Mouse (Mus musculus) liver, embryonic 14.5 days (tissue): Measurements from ENCODE around the gene Wnk2. TPM values are rescaled to one million over a fixed set of nuclear protein-coding genes. Genes with fewer than 3 reads are reported as not detected.

Experiments
- ATAC-seq: fragments of 200-750 bp; cut with Nextera tagmentation; 2 replicates; pipeline ENCODE4 v1.8.0; 2017; ENCODE audit warnings: moderate number of reproducible peaks, mild to moderate bottlenecking, moderate library complexity; ENCODE audit not compliant: insufficient read depth
- DNase-seq, 3 experiments: peaks; one replicate each; pipeline ENCODE4 v3.0.0-alpha.2; 2012 to 2013; ENCODE audit warnings: low read depth in 3 of 3, low spot score in 3 of 3
- H3K27ac ChIP-seq: fragments of 300-500 bp; sonication (generic); 2 replicates; pipeline ENCODE4 v1.5.1; 2014; ENCODE audit warnings: moderate library complexity, mild to moderate bottlenecking, control low read depth, inconsistent platforms
- H3K27me3 ChIP-seq: fragments of 300-500 bp; sonication (generic); 2 replicates; pipeline ENCODE4 v1.6.1; 2014; ENCODE audit warnings: mild to moderate bottlenecking, low read length, moderate library complexity; ENCODE audit not compliant: control insufficient read depth, insufficient read depth
- H3K36me3 ChIP-seq: fragments of 300-500 bp; sonication (generic); replicated peaks from 2 replicates; pipeline ENCODE4 v1.6.1; 2014; ENCODE audit warnings: low read depth; ENCODE audit not compliant: control insufficient read depth, insufficient read depth
- H3K4me1 ChIP-seq, 2 experiments: fragments of 200-500 bp in 1 of 2; fragments of 300-500 bp in 1 of 2; sonication (generic) in 1 of 2; replicated peaks; 2 replicates each; pipeline ENCODE4 v1.6.1; 2012 to 2014; ENCODE audit warnings: antibody characterized with exemption in 1 of 2, inconsistent platforms in 1 of 2, low read length in 1 of 2; ENCODE audit not compliant: control insufficient read depth in 2 of 2, insufficient read depth in 2 of 2
- H3K4me2 ChIP-seq: fragments of 300-500 bp; sonication (generic); 2 replicates; pipeline ENCODE4 v1.6.1; 2014; ENCODE audit warnings: low read depth, mild to moderate bottlenecking, control low read depth, moderate library complexity
- H3K4me3 ChIP-seq, 2 experiments: fragments of 200-500 bp in 1 of 2; fragments of 300-500 bp in 1 of 2; sonication (generic) in 1 of 2; 2 replicates each; pipeline ENCODE4 v1.5.1; 2012 to 2014; ENCODE audit warnings: low read depth in 2 of 2, low read length in 2 of 2, mild to moderate bottlenecking in 2 of 2, control low read depth in 1 of 2, inconsistent platforms in 1 of 2, moderate library complexity in 1 of 2; ENCODE audit not compliant: insufficient read depth in 1 of 2
- H3K9ac ChIP-seq: fragments of 300-500 bp; sonication (generic); replicated peaks from 2 replicates; pipeline ENCODE4 v1.6.1; 2014; ENCODE audit warnings: mild to moderate bottlenecking, control low read depth, moderate library complexity
- H3K9me3 ChIP-seq: fragments of 300-500 bp; sonication (generic); 2 replicates; pipeline ENCODE4 v1.6.1; 2016; ENCODE audit warnings: low read length, mixed read lengths; ENCODE audit not compliant: control insufficient read depth
- CTCF ChIP-seq: IDR thresholded peaks from 2 replicates; pipeline ENCODE4 v1.5.1; 2016; ENCODE audit warnings: antibody characterized with exemption, low read depth, control low read depth
- EP300 ChIP-seq: IDR thresholded peaks from 2 replicates; pipeline ENCODE4 v1.6.1; 2016; ENCODE audit warnings: antibody characterized with exemption, low read depth
- WGBS: fragments of 180-500 bp; shearing (Covaris S2); extraction: QIAGEN DNeasy Blood & Tissue Kit; methylation state at CpG from one replicate; pipeline ENCODE4 v1.1.7; 2014; ENCODE audit not compliant: insufficient replicate concordance; 5-methylcytosine and 5-hydroxymethylcytosine counted together
- polyA plus RNA-seq, 2 experiments: library from polyadenylated mRNA; depleted of rRNA in 1 of 2; stranded (reverse) in 1 of 2; unstranded in 1 of 2; fragments of >200 nt; fragmentation: Nextera tagmentation in 1 of 2; extraction: Ambion mirVana in 1 of 2; gene quantifications; 2 replicates each; pipeline versions ENCODE4 v1.2.1 to v1.2.3; 2012 to 2014

Wnk2 gene
- polyA plus RNA-seq, 2 experiments = 0.05 to 0.13 TPM

DNA sequence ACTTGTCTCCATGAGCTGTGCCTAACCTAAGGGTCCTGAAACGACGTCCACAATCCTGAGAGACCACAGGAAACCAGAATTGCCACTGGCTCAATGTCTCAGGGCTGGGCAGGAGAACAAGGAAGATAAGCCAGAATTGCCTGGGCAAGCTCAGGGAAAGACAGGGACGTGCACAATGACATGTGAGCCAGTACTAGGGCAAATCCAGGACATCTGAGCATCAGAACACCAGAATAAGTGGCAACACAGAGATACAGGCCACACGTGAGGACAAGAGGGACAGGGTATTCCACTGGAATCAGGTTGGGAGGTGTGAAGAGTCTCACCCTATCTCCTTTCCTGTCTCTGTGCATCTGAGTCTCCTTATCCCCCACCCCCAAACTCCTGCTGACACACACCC is 61.4 kb downstream of the Wnk2 start:
- Histone ChIP-seq H3K4me3 (no peak overlapping the region), H3K9me3 (no peaks in the 10 kb centered on the region), H3K4me2 (no peak overlapping the region), H3K9ac (no peak overlapping the region), H3K27ac (no peak overlapping the region), H3K36me3 (no peaks in the 10 kb centered on the region), H3K4me1 (no peaks in the 10 kb centered on the region), H3K27me3 (no peaks in the 10 kb centered on the region)
- DNase-seq = no peak
- no peak for TF ChIP-seq CTCF
- WGBS = 31% methylated on average over 4 of the region's 4 CpGs
- ATAC-seq = no peak

DNA sequence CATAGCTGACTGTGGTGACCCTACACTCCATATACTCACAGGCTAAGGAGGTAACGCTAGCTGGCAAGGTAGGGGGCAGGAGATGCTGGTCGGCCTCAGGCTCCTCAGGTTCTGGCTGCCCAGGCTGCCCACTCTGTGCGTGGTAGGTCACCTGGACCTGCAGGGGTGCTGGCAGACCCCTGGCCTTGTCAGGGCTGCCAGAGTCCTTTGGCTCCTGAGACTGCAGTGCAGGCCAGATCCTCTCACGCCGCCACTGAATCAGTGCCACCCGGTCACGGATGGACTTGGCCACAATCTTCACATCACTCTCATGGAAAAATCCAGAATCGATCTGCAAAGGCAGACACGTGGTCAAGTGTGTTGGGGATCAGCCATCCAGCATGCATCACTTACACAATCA is 62.6 kb downstream of the Wnk2 start:
- no peak overlapping the region for H3K4me3 ChIP-seq
- WGBS = 72% methylated on average over 9 of the region's 9 CpGs
- no peak overlapping the region for H3K27ac ChIP-seq
- no peaks in the 10 kb centered on the region for H3K27me3 ChIP-seq
- H3K9ac ChIP-seq = no peak overlapping the region
- no peaks in the 10 kb centered on the region for H3K9me3 ChIP-seq
- no peaks in the 10 kb centered on the region for H3K4me1 ChIP-seq
- DNase-seq (no peak), ATAC-seq (no peak)
- no peaks in the 10 kb centered on the region for H3K36me3 ChIP-seq
- no peak for TF ChIP-seq CTCF
- no peak for TF ChIP-seq EP300
- H3K4me2 ChIP-seq = no peak overlapping the region

DNA sequence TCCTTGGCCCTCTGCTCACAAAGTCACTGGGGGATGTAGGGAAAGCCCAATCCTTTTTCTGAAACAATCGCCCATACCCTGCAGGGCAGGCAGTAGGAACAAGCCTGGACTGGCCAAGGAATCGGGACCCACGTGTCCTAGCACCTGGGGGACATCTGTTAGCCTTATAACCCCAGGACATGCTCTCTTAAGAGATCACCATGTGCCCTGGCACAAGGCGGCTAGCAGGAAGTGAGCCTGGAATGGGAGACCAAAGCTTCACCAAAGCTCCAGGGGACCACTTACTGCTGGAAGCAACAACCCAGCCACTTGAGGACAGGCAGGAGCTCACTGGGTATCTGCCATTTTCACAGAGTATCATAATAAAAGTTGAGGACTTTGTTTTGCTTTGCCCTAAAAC is 63.0 kb downstream of the Wnk2 start:
- TF ChIP-seq CTCF (no peak), EP300 (no peak)
- H3K4me2 ChIP-seq = no peak overlapping the region
- no peak overlapping the region for H3K27ac ChIP-seq
- H3K9ac ChIP-seq = no peak overlapping the region
- WGBS = 51% methylated on average over 4 of the region's 4 CpGs
- no peak for ATAC-seq
- no peaks in the 10 kb centered on the region for H3K27me3 ChIP-seq
- no peak for DNase-seq
- no peak overlapping the region for H3K4me3 ChIP-seq
- H3K9me3 ChIP-seq = no peaks in the 10 kb centered on the region
- no peaks in the 10 kb centered on the region for H3K36me3 ChIP-seq
- no peaks in the 10 kb centered on the region for H3K4me1 ChIP-seq

DNA sequence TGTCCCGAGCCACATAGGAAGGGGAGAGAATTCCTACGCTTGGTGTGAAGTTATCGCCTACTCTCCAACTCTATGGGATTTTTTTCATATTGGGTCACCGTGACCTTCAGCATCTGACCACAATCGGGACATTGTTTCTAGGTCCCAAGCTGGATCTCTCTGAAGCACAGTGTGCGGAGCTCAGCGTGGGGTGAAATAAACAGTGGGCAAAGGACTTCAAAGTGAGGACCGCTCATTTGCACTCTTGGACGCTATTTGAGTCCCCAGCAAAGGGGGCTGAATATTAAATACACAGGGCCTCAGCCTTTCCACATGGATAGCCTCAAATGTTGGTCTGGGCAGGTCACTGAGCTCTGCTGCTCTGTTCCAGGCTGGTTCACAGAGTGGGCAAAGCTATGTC is 63.9 kb downstream of the Wnk2 start:
- TF ChIP-seq CTCF (no peak), EP300 (no peak)
- H3K4me3 ChIP-seq = no peak overlapping the region
- H3K9ac ChIP-seq = no peak overlapping the region
- H3K27me3 ChIP-seq = no peaks in the 10 kb centered on the region
- DNase-seq (no peak), ATAC-seq (no peak)
- WGBS = 74% methylated on average over 9 of the region's 9 CpGs
- no peaks in the 10 kb centered on the region for H3K9me3 ChIP-seq
- H3K4me1 ChIP-seq = no peaks in the 10 kb centered on the region
- no peak overlapping the region for H3K27ac ChIP-seq
- no peak overlapping the region for H3K4me2 ChIP-seq
- H3K36me3 ChIP-seq = no peaks in the 10 kb centered on the region

DNA sequence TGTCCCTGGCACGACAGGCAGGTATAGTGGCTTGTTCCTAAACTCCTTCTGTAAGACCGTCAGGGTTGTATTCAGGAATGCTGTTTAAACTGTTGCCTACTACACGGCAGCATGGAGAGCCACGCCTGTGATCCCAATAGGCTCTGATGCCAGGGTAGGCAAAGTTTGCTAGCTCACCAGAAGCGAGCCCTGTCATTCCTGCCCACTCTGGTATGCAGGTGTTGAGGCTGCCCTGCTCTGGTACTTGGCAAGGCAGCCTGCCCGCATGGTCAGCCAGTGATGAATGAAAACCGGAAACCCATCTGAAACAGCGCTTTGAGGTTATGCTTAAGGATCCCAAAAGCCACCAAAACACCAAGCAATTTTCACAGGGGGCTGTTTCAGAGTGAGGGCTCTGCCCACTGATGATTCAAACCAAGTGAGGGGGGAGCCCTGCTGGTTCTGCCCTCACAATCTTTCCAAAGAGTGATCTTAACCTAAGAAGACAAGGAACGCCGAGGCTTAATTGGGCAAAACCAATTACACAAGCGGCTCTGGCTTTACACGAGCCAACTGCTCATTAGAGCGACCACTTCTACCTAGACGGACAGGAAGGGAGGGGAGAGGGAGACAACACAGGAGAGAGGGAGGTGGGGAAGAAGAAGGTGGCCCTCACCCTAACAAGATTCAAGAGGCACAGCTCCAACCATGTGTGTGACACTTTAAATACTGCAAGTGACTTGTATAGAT is 65.5 kb downstream of the Wnk2 start:
- H3K9ac ChIP-seq = no peak overlapping the region
- no peak overlapping the region for H3K4me2 ChIP-seq
- no peaks in the 10 kb centered on the region for H3K4me1 ChIP-seq
- no peaks in the 10 kb centered on the region for H3K9me3 ChIP-seq
- 67% methylated on average over 14 of the region's 14 CpGs for WGBS
- DNase-seq (no peak), ATAC-seq (no peak)
- no peaks in the 10 kb centered on the region for H3K27me3 ChIP-seq
- TF ChIP-seq EP300 = no peak
- TF ChIP-seq CTCF = no peak
- H3K4me3 ChIP-seq = no peak overlapping the region
- H3K27ac ChIP-seq = no peak overlapping the region
- no peaks in the 10 kb centered on the region for H3K36me3 ChIP-seq
